Mouse (Mus musculus): ENCODE measurements around the gene Arvcf.

DNA sequence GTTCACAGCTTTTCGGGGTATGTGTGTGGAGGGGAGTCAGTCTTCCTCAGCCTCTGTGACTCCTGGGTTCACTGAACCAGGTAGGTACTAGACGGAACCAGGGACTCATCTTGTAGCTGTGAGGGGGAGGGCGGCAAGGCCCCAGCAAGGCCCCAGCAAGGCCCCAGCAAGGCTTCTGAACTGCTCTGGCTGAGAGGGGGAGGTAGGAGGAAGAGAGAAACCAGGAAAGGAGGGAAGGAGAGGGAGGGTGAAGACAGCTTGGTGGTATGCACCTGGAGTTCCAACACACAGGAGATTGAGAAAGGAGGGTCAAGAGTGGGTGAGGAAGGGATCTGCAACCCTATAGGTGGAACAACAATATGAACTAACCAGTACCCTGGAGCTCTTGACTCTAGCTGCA, 68.9 kb downstream of the Arvcf start:
- TF ChIP-seq GATA1 (IDR thresholded peaks at IDR 0.05; ENCODE audit: borderline replicate concordance, low read length), result no peak
- TF ChIP-seq FLI1 (IDR thresholded peaks at IDR 0.05; ENCODE audit: low read length), result no peak
